Mouse (Mus musculus) MEL (cell line): Measurements from ENCODE around the gene Rhobtb3. TPM values are rescaled to one million over a fixed set of nuclear protein-coding genes. Genes with fewer than 3 reads are reported as not detected.

Experiments
- DNase-seq: peaks from one replicate; pipeline ENCODE4 v3.0.0; 2011; ENCODE audit warnings: low read depth, low spot score
- H3K27ac ChIP-seq: 2 replicates; pipeline ENCODE4 v1.5.1; 2012; ENCODE audit warnings: low read depth, mild to moderate bottlenecking, control low read depth, low read length, moderate library complexity; ENCODE audit not compliant: control insufficient read depth
- H3K27me3 ChIP-seq, 2 experiments: fragments of 150-350 bp in 1 of 2; sonication (generic) in 1 of 2; 2 replicates each; pipeline ENCODE4 v1.6.1; 2012; ENCODE audit warnings: low read length in 2 of 2, mild to moderate bottlenecking in 2 of 2, improper control_type of control experiment in 1 of 2, moderate library complexity in 1 of 2; ENCODE audit not compliant: insufficient read depth in 2 of 2, control insufficient read depth in 1 of 2
- H3K36me3 ChIP-seq, 2 experiments: 2 replicates each; pipeline ENCODE4 v1.6.1; 2012 to 2014; ENCODE audit warnings: low read length in 2 of 2, improper control_type of control experiment in 1 of 2, inconsistent platforms in 1 of 2, mild to moderate bottlenecking in 1 of 2; ENCODE audit not compliant: insufficient read depth in 2 of 2, control insufficient read depth in 1 of 2
- H3K4me1 ChIP-seq, 2 experiments: fragments of 150-350 bp in 1 of 2; sonication (generic) in 1 of 2; 2 replicates each; pipeline ENCODE4 v1.6.1; 2012; ENCODE audit warnings: low read length in 2 of 2, improper control_type of control experiment in 1 of 2, mild to moderate bottlenecking in 1 of 2; ENCODE audit not compliant: insufficient read depth in 2 of 2, control insufficient read depth in 1 of 2
- H3K4me3 ChIP-seq, 2 experiments: fragments of 150-350 bp in 1 of 2; sonication (generic) in 1 of 2; 2 replicates each; pipeline ENCODE4 v1.5.1; 2012; ENCODE audit warnings: low read depth in 2 of 2, low read length in 2 of 2, mild to moderate bottlenecking in 2 of 2, moderate library complexity in 2 of 2, control low read depth in 1 of 2, improper control_type of control experiment in 1 of 2; ENCODE audit not compliant: control insufficient read depth in 1 of 2, insufficient read depth in 1 of 2
- H3K79me2 ChIP-seq: 2 replicates; pipeline ENCODE4 v1.6.1; 2012; ENCODE audit warnings: mild to moderate bottlenecking, low read length, moderate library complexity; ENCODE audit not compliant: control insufficient read depth, poor library complexity, insufficient read depth
- H3K9ac ChIP-seq: 2 replicates; pipeline ENCODE4 v1.6.1; 2012; ENCODE audit warnings: low read depth, mild to moderate bottlenecking, control low read depth, low read length, moderate library complexity; ENCODE audit not compliant: control insufficient read depth, poor library complexity, severe bottlenecking
- H3K9me3 ChIP-seq: fragments of 150-350 bp; sonication (generic); replicated peaks from 2 replicates; pipeline ENCODE4 v1.6.1; 2012; ENCODE audit warnings: mild to moderate bottlenecking, low read length, improper control_type of control experiment, moderate library complexity; ENCODE audit not compliant: insufficient read depth
- CHD2 ChIP-seq: IDR thresholded peaks from 2 replicates; pipeline ENCODE4 v1.6.1; 2011; ENCODE audit warnings: low read length, improper control_type of control experiment
- EP300 ChIP-seq, 2 experiments: IDR thresholded peaks; 2 replicates each; pipeline ENCODE4 v1.6.1; 2011; ENCODE audit warnings: improper control_type of control experiment in 2 of 2, low read length in 2 of 2, low read depth in 1 of 2, mild to moderate bottlenecking in 1 of 2
- ETS1 ChIP-seq: IDR thresholded peaks from 2 replicates; pipeline ENCODE4 v1.6.1; 2012; ENCODE audit warnings: low read depth, mild to moderate bottlenecking, inconsistent platforms, low read length, improper control_type of control experiment, moderate library complexity
- GABPA ChIP-seq: IDR thresholded peaks from 2 replicates; pipeline ENCODE4 v1.6.1; 2012; ENCODE audit warnings: low read depth, mild to moderate bottlenecking, inconsistent platforms, low read length, improper control_type of control experiment, moderate library complexity
- GATA1 ChIP-seq: IDR thresholded peaks from 2 replicates; pipeline ENCODE4 v1.6.1; 2011; ENCODE audit warnings: low read depth, low read length, improper control_type of control experiment
- HCFC1 ChIP-seq: IDR thresholded peaks from 2 replicates; pipeline ENCODE4 v1.6.1; 2012; ENCODE audit warnings: low read depth, mild to moderate bottlenecking, inconsistent platforms, low read length, improper control_type of control experiment, moderate library complexity
- JUND ChIP-seq: IDR thresholded peaks from 2 replicates; pipeline ENCODE4 v1.6.1; 2011; ENCODE audit warnings: low read depth, mild to moderate bottlenecking, improper control_type of control experiment, low read length
- MAZ ChIP-seq: IDR thresholded peaks from 2 replicates; pipeline ENCODE4 v1.6.1; 2012; ENCODE audit warnings: low read depth, mild to moderate bottlenecking, inconsistent platforms, low read length, improper control_type of control experiment
- MEF2A ChIP-seq: IDR thresholded peaks from 2 replicates; pipeline ENCODE4 v1.6.1; 2014; ENCODE audit warnings: low read depth, mild to moderate bottlenecking, inconsistent platforms, low read length, improper control_type of control experiment; ENCODE audit not compliant: poor library complexity, insufficient replicate concordance, severe bottlenecking; ENCODE audit errors: extremely low read depth
- MYC ChIP-seq: IDR thresholded peaks from 2 replicates; pipeline ENCODE4 v1.6.1; 2011; ENCODE audit warnings: low read depth, mild to moderate bottlenecking, low read length, improper control_type of control experiment, moderate library complexity
- POLR2A ChIP-seq, 2 experiments: IDR thresholded peaks; 2 replicates each; pipeline ENCODE4 v1.6.1; 2011 to 2012; ENCODE audit warnings: low read length in 2 of 2, mild to moderate bottlenecking in 2 of 2, control low read depth in 1 of 2, improper control_type of control experiment in 1 of 2, low read depth in 1 of 2, moderate library complexity in 1 of 2; ENCODE audit not compliant: control insufficient read depth in 1 of 2, insufficient read depth in 1 of 2, poor library complexity in 1 of 2
- POLR2AphosphoS2 ChIP-seq: IDR thresholded peaks from 2 replicates; pipeline ENCODE4 v1.6.1; 2011; ENCODE audit warnings: low read length, improper control_type of control experiment
- POLR2AphosphoS5 ChIP-seq: IDR thresholded peaks from 2 replicates; pipeline ENCODE4 v1.6.1; 2012; ENCODE audit warnings: low read depth, borderline replicate concordance, mild to moderate bottlenecking, inconsistent platforms, low read length, moderate library complexity, mixed read lengths
- RAD21 ChIP-seq: IDR thresholded peaks from 2 replicates; pipeline ENCODE4 v1.6.1; 2011; ENCODE audit warnings: mild to moderate bottlenecking, low read depth, low read length, improper control_type of control experiment
- RCOR1 ChIP-seq: IDR thresholded peaks from 2 replicates; pipeline ENCODE4 v1.6.1; 2012; ENCODE audit warnings: low read depth, mild to moderate bottlenecking, inconsistent platforms, low read length, improper control_type of control experiment
- SIN3A ChIP-seq: IDR thresholded peaks from 2 replicates; pipeline ENCODE4 v1.6.1; 2012; ENCODE audit warnings: low read length, improper control_type of control experiment, inconsistent platforms
- SMC3 ChIP-seq: IDR thresholded peaks from 2 replicates; pipeline ENCODE4 v1.6.1; 2011; ENCODE audit warnings: low read depth, low read length, improper control_type of control experiment
- TBP ChIP-seq: IDR thresholded peaks from 2 replicates; pipeline ENCODE4 v1.8.0; 2011; ENCODE audit warnings: low read depth, low read length, improper control_type of control experiment
- TCF12 ChIP-seq: IDR thresholded peaks from 2 replicates; pipeline ENCODE4 v1.6.1; 2014; ENCODE audit warnings: low read depth, mild to moderate bottlenecking, inconsistent platforms, low read length, improper control_type of control experiment, moderate library complexity
- UBTF ChIP-seq: IDR thresholded peaks from 2 replicates; pipeline ENCODE4 v1.6.1; 2012; ENCODE audit warnings: low read depth, mild to moderate bottlenecking, inconsistent platforms, low read length, improper control_type of control experiment, moderate library complexity, borderline replicate concordance; ENCODE audit not compliant: insufficient read depth
- USF1 ChIP-seq: IDR thresholded peaks from 2 replicates; pipeline ENCODE4 v1.6.1; 2014; ENCODE audit warnings: low read depth, mild to moderate bottlenecking, inconsistent platforms, low read length, improper control_type of control experiment, moderate library complexity
- ZC3H11A ChIP-seq: IDR thresholded peaks from 2 replicates; pipeline ENCODE4 v1.6.1; 2012; ENCODE audit warnings: low read depth, mild to moderate bottlenecking, inconsistent platforms, low read length, improper control_type of control experiment
- ZKSCAN1 ChIP-seq: IDR thresholded peaks from 2 replicates; pipeline ENCODE4 v1.6.1; 2012; ENCODE audit warnings: low read depth, mild to moderate bottlenecking, inconsistent platforms, low read length, improper control_type of control experiment, moderate library complexity
- ZMIZ1 ChIP-seq: IDR thresholded peaks from 2 replicates; pipeline ENCODE4 v1.6.1; 2012; ENCODE audit warnings: low read depth, mild to moderate bottlenecking, inconsistent platforms, low read length, improper control_type of control experiment, moderate library complexity
- ZNF384 ChIP-seq: IDR thresholded peaks from 2 replicates; pipeline ENCODE4 v1.6.1; 2012; ENCODE audit warnings: low read depth, mild to moderate bottlenecking, inconsistent platforms, low read length, improper control_type of control experiment
- polyA plus RNA-seq, 2 experiments: library from polyadenylated mRNA; stranded (reverse) in 1 of 2; unstranded in 1 of 2; fragments of >175 nt in 1 of 2; fragments of >200 nt in 1 of 2; gene quantifications; 2 replicates each; pipeline versions ENCODE4 v1.2.1 to v1.2.4; 2012; ENCODE audit warnings: low replicate concordance in 2 of 2, low read depth in 1 of 2; ENCODE audit not compliant: insufficient read length in 2 of 2, insufficient read depth in 1 of 2, missing spikeins in 1 of 2
- total RNA-seq: library from RNA; depleted of rRNA; stranded (reverse); fragments of 300-350 nt; gene quantifications from 2 replicates; pipeline ENCODE4 v1.2.3, GENCODE M21; 2012

The Rhobtb3 gene
- total and polyA plus RNA-seq, 3 experiments: not detected

DNA sequence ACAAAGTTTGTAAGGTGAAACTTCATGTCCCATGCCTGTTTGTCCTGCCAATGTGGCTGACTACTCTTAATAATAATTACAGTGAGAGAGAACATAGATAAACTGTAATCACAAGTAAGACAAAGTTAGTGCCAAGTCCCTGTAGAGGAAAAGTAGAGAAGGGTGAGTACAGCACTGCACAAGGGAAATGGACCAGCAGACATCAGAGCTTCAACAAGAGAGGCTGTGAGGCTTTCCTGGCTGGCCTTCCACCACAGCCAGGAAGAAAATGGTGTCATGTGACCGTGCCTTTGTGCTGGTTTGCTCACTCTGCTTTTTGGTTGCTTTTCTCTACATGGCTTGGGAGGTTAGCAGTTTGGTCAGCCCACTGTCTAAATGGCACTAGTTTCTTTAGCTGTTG is 31.9 kb upstream of the Rhobtb3 start:
- no peak overlapping the region for H3K9ac ChIP-seq
- H3K9me3 ChIP-seq: no peaks in the 10 kb centered on the region
- no peaks in the 10 kb centered on the region for H3K36me3 ChIP-seq
- H3K27ac ChIP-seq: no peak overlapping the region
- H3K27me3 ChIP-seq: no peaks in the 10 kb centered on the region
- no peak for TF ChIP-seq ZC3H11A
- no peaks in the 10 kb centered on the region; a peak in 1 of 4 replicates for H3K4me1 ChIP-seq
- no peak overlapping the region for H3K4me3 ChIP-seq
- no peak for DNase-seq
- no peaks in the 10 kb centered on the region for H3K79me2 ChIP-seq

DNA sequence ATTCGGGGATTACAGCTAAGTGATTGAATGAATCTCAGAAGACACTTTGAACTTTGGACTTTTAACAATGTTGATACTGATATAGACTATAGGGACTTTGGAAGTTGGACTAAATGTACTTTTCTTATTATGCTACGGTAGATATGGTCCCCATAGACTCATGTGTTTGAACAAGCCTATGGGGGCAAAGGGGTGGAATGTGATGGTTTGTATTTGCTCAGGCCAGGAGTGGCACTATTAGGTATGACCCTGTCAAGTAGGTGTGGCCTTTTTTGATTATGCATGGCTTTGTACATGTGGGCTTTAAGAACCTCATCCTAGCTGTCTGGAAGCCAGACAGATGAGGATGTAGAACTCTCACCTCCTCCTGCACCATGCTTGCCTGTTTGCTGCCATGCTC is 30.8 kb upstream of the Rhobtb3 start:
- DNase-seq: no peak
- no peaks in the 10 kb centered on the region for H3K36me3 ChIP-seq
- TF ChIP-seq ZMIZ1: no peak
- no peak for TF ChIP-seq ZNF384
- no peak for TF ChIP-seq USF1
- TF ChIP-seq MYC: no peak
- no peak for TF ChIP-seq ETS1
- TF ChIP-seq POLR2AphosphoS2: no peak
- no peak for TF ChIP-seq RAD21
- TF ChIP-seq CHD2: no peak
- TF ChIP-seq TCF12: no peak
- no peak for TF ChIP-seq HCFC1
- TF ChIP-seq MAZ: no peak
- TF ChIP-seq GATA1: no peak
- TF ChIP-seq SIN3A: no peak
- no peak for TF ChIP-seq POLR2AphosphoS5
- TF ChIP-seq RCOR1: no peak
- no peak for TF ChIP-seq ZKSCAN1
- TF ChIP-seq, all 39 proteins: peak for 0

DNA sequence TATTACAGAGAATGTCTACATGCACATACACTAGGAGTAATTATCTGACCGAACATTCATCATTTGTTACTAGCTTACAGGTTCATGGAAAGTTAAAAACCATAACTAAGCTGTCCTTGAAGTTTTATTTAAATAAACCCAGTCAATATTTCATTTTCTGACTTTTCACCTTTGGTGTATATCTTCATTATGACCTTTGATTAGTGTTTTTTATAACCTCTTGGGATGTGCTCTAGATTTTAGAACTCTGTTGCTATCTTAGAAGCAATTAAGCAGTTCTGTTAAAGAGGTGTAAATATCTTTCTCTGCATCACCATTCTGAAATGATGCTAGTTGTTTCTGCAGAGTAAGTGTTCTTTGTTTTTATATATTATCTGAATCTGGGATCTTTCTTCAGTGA is 23.1 kb upstream of the Rhobtb3 start, which contains the start of gene Spata9:
TSS of gene Spata9 (plus strand) at position 301 of the 400 bp plus-strand sequence.
- no peak for DNase-seq
- TF ChIP-seq USF1 (no peak), SMC3 (no peak), GABPA (no peak), ZNF384 (no peak), GATA1 (no peak), POLR2A (IDR thresholded peaks at IDR 0.05; ENCODE audit: control insufficient read depth in 1 of 2, insufficient read depth in 1 of 2, low read depth in 1 of 2, low read length in 2 of 2, poor library complexity in 1 of 2) (no peak), UBTF (no peak), MYC (no peak), TBP (no peak), CHD2 (no peak), SIN3A (no peak), ETS1 (no peak), EP300 (IDR thresholded peaks at IDR 0.05; ENCODE audit: low read depth in 1 of 2, low read length in 2 of 2) (no peak), HCFC1 (no peak), MAZ (no peak), JUND (no peak), MEF2A (no peak)
- Histone ChIP-seq H3K4me3 (no peak within 1 kb of the TSS), H3K9ac (no peak within 1 kb of the TSS), H3K9me3 (no peaks in the 10 kb centered on the region), H3K36me3 (no peaks in the 10 kb centered on the region), H3K27me3 (no peaks in the 10 kb centered on the region), H3K4me1 (no peaks in the 10 kb centered on the region), H3K27ac (no peak within 1 kb of the TSS), H3K79me2 (no peaks in the 10 kb centered on the region)

More for the DNA sequence above, 30.8 kb upstream of the Rhobtb3 start:
- H3K27me3 ChIP-seq: no peaks in the 10 kb centered on the region
- H3K9ac ChIP-seq: no peak overlapping the region
- no peak overlapping the region for H3K27ac ChIP-seq
- H3K4me1 ChIP-seq: no peaks in the 10 kb centered on the region; a peak in 1 of 4 replicates
- no peaks in the 10 kb centered on the region for H3K9me3 ChIP-seq
- no peak overlapping the region for H3K4me3 ChIP-seq
- H3K79me2 ChIP-seq: no peaks in the 10 kb centered on the region
